Mouse (Mus musculus): ENCODE results near the gene Gm11032.

- no peak for TF ChIP-seq CTCF (IDR thresholded peaks at IDR 0.05; ENCODE audit: low read depth, low read length)
- TF ChIP-seq EP300 (IDR thresholded peaks at IDR 0.05; ENCODE audit: insufficient read depth, low read depth, low read length) = no peak
- TF ChIP-seq POLR2A (IDR thresholded peaks at IDR 0.05; ENCODE audit: insufficient read depth, low read length) = no peak
Measured at GRCm38 (mm10) chr11:4661871-4662495, 42.1 kb downstream of the Gm11032 start.
